Mouse (Mus musculus): ENCODE data around the gene Il13. TPM values are rescaled to one million over a fixed set of nuclear protein-coding genes. Genes with fewer than 3 reads are reported as not detected.

Gene Il13
- polyA plus RNA-seq, 1 experiment from 2014 or later = not detected

GRCm38 (mm10) chr11:53623573-53623972 is 10.9 kb downstream of the Il13 start:
- DNase-seq (ENCODE audit: low spot score) = no peak
- 75% methylated on average over 9 of the region's 9 CpGs for WGBS
- no peak overlapping the region for H3K27ac ChIP-seq
- H3K4me1 ChIP-seq = peaks cover 24% of the 10 kb centered on the region; the same call in 1 of the 2 replicates
- H3K27me3 ChIP-seq (ENCODE audit: insufficient read depth, poor library complexity, severe bottlenecking) = no peaks in the 10 kb centered on the region
- H3K9me3 ChIP-seq = no peaks in the 10 kb centered on the region
- H3K36me3 ChIP-seq = no peaks in the 10 kb centered on the region
- no peak overlapping the region for H3K4me3 ChIP-seq

- WGBS = 68% methylated on average over 6 of the region's 6 CpGs
- Histone ChIP-seq H3K4me1 (peaks cover 28% of the 10 kb centered on the region; the same call in 1 of the 2 replicates), H3K4me3 (no peak overlapping the region), H3K9me3 (no peaks in the 10 kb centered on the region), H3K36me3 (no peaks in the 10 kb centered on the region), H3K27ac (no peak overlapping the region), H3K27me3 (ENCODE audit: insufficient read depth, poor library complexity, severe bottlenecking) (no peaks in the 10 kb centered on the region)
- DNase-seq (ENCODE audit: low spot score) = no peak
Measured at GRCm38 (mm10) chr11:53622440-53622806, 12.1 kb downstream of the Il13 start.

- H3K27me3 ChIP-seq (ENCODE audit: insufficient read depth, poor library complexity, severe bottlenecking) = no peaks in the 10 kb centered on the region
- WGBS = 77% methylated on average over 11 of the region's 11 CpGs
- H3K4me1 ChIP-seq = peaks cover 25% of the 10 kb centered on the region; the same call in 1 of the 2 replicates
- H3K4me3 ChIP-seq = no peak overlapping the region
- H3K36me3 ChIP-seq = no peaks in the 10 kb centered on the region
- no peaks in the 10 kb centered on the region for H3K9me3 ChIP-seq
- DNase-seq (ENCODE audit: low spot score) = no peak
- H3K27ac ChIP-seq = no peak overlapping the region
Measured at GRCm38 (mm10) chr11:53621582-53622439, 12.7 kb downstream of the Il13 start.

- Histone ChIP-seq H3K9me3 (no peaks in the 10 kb centered on the region), H3K36me3 (no peaks in the 10 kb centered on the region), H3K4me1 (peaks cover 19% of the 10 kb centered on the region; the same call in 1 of the 2 replicates), H3K27ac (no peak overlapping the region), H3K27me3 (ENCODE audit: insufficient read depth, poor library complexity, severe bottlenecking) (no peaks in the 10 kb centered on the region), H3K4me3 (no peak overlapping the region)
- WGBS = 87% methylated on average over 4 of the region's 4 CpGs
- DNase-seq (ENCODE audit: low spot score) = no peak
Measured at GRCm38 (mm10) chr11:53620094-53620493, 14.4 kb downstream of the Il13 start.

- Histone ChIP-seq H3K27ac (no peak overlapping the region), H3K27me3 (ENCODE audit: insufficient read depth, poor library complexity, severe bottlenecking) (no peaks in the 10 kb centered on the region), H3K4me1 (peaks cover 19% of the 10 kb centered on the region; the same call in 1 of the 2 replicates), H3K36me3 (no peaks in the 10 kb centered on the region), H3K9me3 (no peaks in the 10 kb centered on the region), H3K4me3 (no peak overlapping the region)
- 57% methylated on average over 6 of the region's 6 CpGs for WGBS
- DNase-seq (ENCODE audit: low spot score) = no peak
Measured at GRCm38 (mm10) chr11:53619428-53619827, 15.1 kb downstream of the Il13 start.

- 63% methylated on average over 7 of the region's 7 CpGs for WGBS
- Histone ChIP-seq H3K27ac (no peak within 1 kb of the TSS), H3K4me3 (no peak within 1 kb of the TSS), H3K36me3 (no peaks in the 10 kb centered on the region), H3K27me3 (ENCODE audit: insufficient read depth, poor library complexity, severe bottlenecking) (no peaks in the 10 kb centered on the region), H3K9me3 (no peaks in the 10 kb centered on the region), H3K4me1 (peaks cover 19% of the 10 kb centered on the region; the same call in 1 of the 2 replicates)
- DNase-seq (ENCODE audit: low spot score) = no peak
Measured at GRCm38 (mm10) chr11:53618619-53619198, 15.8 kb downstream of the Il13 start, which contains the start of gene Il4. Gene Il4 (minus strand): TSS chr11:53618669.

- 71% methylated on average over 4 of the region's 4 CpGs for WGBS
- Histone ChIP-seq H3K9me3 (no peaks in the 10 kb centered on the region), H3K4me3 (no peak overlapping the region), H3K27me3 (ENCODE audit: insufficient read depth, poor library complexity, severe bottlenecking) (no peaks in the 10 kb centered on the region), H3K4me1 (peaks cover 19% of the 10 kb centered on the region; the same call in 1 of the 2 replicates), H3K27ac (no peak overlapping the region), H3K36me3 (no peaks in the 10 kb centered on the region)
- no peak for DNase-seq (ENCODE audit: low spot score)
Measured at GRCm38 (mm10) chr11:53617562-53618109, 16.9 kb downstream of the Il13 start.

- no peak for DNase-seq (ENCODE audit: low spot score)
- Histone ChIP-seq H3K4me1 (peaks cover 19% of the 10 kb centered on the region; the same call in 1 of the 2 replicates), H3K4me3 (no peak overlapping the region), H3K27ac (no peak overlapping the region), H3K36me3 (no peaks in the 10 kb centered on the region), H3K9me3 (no peaks in the 10 kb centered on the region), H3K27me3 (ENCODE audit: insufficient read depth, poor library complexity, severe bottlenecking) (no peaks in the 10 kb centered on the region)
- 77% methylated on average over 8 of the region's 8 CpGs for WGBS
Measured at GRCm38 (mm10) chr11:53616748-53617558, 17.5 kb downstream of the Il13 start.

GRCm38 (mm10) chr11:53615575-53615974 is 18.9 kb downstream of the Il13 start:
- Histone ChIP-seq H3K4me3 (no peak overlapping the region), H3K27ac (no peak overlapping the region)
- DNase-seq (ENCODE audit: low spot score) = no peak

GRCm38 (mm10) chr11:53615172-53615571 is 19.3 kb downstream of the Il13 start:
- no peaks in the 10 kb centered on the region for H3K9me3 ChIP-seq
- H3K4me3 ChIP-seq = no peak overlapping the region
- peaks cover 10% of the 10 kb centered on the region; the same call in 1 of the 2 replicates for H3K4me1 ChIP-seq
- WGBS = 71% methylated on average over 6 of the region's 6 CpGs
- no peak for DNase-seq (ENCODE audit: low spot score)
- H3K27ac ChIP-seq = no peak overlapping the region
- H3K27me3 ChIP-seq (ENCODE audit: insufficient read depth, poor library complexity, severe bottlenecking) = no peaks in the 10 kb centered on the region
- no peaks in the 10 kb centered on the region for H3K36me3 ChIP-seq

More at GRCm38 (mm10) chr11:53615575-53615974, 18.9 kb downstream of the Il13 start:
- Histone ChIP-seq H3K9me3 (no peaks in the 10 kb centered on the region), H3K4me1 (peaks cover 10% of the 10 kb centered on the region; the same call in 1 of the 2 replicates), H3K27me3 (ENCODE audit: insufficient read depth, poor library complexity, severe bottlenecking) (no peaks in the 10 kb centered on the region), H3K36me3 (no peaks in the 10 kb centered on the region)
- WGBS = 93% methylated on average over 8 of the region's 8 CpGs

- 73% methylated on average over 3 of the region's 3 CpGs for WGBS
- H3K4me3 ChIP-seq = no peak overlapping the region
- no peak overlapping the region for H3K27ac ChIP-seq
- no peaks in the 10 kb centered on the region for H3K36me3 ChIP-seq
- H3K27me3 ChIP-seq (ENCODE audit: insufficient read depth, poor library complexity, severe bottlenecking) = no peaks in the 10 kb centered on the region
- DNase-seq (ENCODE audit: low spot score) = no peak
- H3K9me3 ChIP-seq = no peaks in the 10 kb centered on the region
- peaks cover 15% of the 10 kb centered on the region for H3K4me1 ChIP-seq
Measured at GRCm38 (mm10) chr11:53609672-53610071, 24.8 kb downstream of the Il13 start.

- no peaks in the 10 kb centered on the region for H3K36me3 ChIP-seq
- WGBS = 79% methylated on average over 6 of the region's 6 CpGs
- H3K27me3 ChIP-seq (ENCODE audit: insufficient read depth, poor library complexity, severe bottlenecking) = no peaks in the 10 kb centered on the region
- H3K4me3 ChIP-seq = no peak overlapping the region
- H3K4me1 ChIP-seq = peaks cover 15% of the 10 kb centered on the region
- H3K27ac ChIP-seq = no peak overlapping the region
- DNase-seq (ENCODE audit: low spot score) = no peak
- H3K9me3 ChIP-seq = no peaks in the 10 kb centered on the region
Measured at GRCm38 (mm10) chr11:53609231-53609630, 25.3 kb downstream of the Il13 start.
